Mouse (Mus musculus): ENCODE measurements around the gene Ubap2l.

The Ubap2l gene

DNA sequence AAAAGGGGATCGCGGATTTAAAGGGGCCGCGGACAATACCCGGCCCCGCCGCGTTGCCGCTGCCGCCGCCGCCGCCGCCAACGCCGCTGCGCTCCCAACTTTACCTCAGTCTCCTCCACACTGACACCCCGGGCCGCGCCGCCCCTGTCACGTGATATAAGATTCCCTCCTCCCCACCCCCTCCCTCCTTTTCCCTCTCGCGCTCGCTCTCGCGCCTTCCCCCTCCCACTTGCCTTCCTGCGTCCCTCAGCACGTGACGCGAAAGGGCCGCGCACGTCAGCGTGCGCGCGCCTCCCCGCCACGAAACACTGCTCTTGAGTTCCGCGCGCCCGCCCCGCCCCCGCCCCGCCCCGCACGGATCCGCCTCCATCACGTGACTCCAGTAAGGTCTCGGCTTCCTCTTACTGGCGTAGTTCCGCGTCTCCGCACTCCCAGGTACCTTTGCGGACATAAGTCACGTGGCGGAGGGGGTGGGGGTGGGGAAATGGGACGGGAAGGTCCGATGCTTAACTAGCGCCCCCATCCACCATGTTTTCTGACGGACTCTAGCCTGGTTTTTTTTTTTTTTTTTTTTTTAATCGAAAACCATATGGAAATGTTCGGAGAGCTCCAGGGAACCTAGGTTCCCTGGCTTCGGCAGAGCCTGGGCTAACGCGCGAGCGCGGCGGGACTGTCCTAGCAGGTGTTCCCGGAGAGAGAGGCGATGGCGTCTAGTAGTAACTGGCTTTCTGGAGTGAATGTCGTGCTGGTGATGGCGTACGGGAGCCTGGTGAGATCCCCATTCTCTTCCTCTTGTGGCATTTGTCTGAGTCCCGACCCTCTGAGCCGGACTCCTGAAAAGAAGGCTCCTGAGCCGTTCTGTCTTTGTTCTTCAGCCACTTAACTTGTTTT, at the start of gene Ubap2l:
Ubap2l (minus strand) TSS at position 278 of the 891 bp plus-strand sequence.
- peak; percentile 100 for DNase-seq (ENCODE audit: low spot score)

DNA sequence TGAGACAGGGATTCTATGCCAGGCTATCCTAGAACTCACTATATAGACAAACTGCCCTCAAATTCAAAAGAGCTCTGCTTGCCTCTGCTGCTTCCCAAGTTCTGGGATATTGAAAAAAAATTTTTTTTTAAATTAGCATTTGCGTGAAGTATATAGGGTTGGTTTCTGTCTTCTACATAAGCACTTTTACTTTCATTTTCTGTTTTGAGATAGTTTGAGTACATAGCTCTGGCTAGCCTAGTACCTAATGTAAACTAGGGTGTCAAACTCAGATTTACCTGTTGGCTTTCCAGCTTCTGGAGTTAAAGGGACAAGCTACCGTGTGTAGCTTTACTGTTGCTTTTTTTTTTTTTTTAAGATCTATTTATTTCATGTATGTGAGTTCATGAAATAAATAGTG, 49.2 kb upstream of the Ubap2l start:
- no peak for DNase-seq (ENCODE audit: low spot score)

DNA sequence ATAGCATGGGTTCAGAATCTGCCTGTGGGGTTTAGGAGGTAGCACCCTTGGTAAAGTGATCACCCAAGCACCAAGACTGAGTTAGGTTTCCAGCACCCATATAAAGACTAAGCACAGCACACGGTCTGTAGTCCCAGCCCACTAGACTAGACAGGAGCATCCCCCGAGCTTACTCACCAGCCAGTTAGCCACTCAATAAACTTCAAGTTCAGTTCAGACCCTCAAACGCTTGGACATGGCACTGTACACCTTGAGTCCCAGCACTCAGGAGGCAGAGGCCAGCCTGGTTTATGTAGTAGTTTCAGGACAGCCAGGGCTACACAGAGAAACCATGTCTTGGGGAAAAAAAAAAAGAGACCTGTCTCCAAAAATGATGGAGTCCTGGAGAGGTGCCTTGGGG, 48.6 kb upstream of the Ubap2l start:
- no peak for DNase-seq (ENCODE audit: low spot score)

DNA sequence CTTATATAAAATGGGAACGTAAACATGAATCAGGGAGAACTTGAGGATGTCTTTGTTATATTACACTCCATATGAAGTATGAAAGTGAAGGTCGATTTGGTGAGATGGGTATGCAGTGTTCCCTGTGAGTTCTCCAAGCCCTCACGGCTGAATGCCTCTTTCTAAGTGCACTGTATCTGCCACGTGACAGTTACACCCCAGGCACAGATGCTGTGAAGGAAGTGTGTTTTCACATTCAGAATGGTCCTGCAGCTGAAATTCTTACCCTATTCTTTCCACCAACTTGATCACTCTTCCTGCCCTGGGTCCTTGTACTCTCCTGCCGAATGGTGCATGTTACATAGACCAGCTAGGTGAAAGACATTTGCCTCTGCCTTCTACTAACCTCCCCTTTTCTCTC, 45.5 kb upstream of the Ubap2l start:
- DNase-seq (ENCODE audit: low spot score), result no peak

DNA sequence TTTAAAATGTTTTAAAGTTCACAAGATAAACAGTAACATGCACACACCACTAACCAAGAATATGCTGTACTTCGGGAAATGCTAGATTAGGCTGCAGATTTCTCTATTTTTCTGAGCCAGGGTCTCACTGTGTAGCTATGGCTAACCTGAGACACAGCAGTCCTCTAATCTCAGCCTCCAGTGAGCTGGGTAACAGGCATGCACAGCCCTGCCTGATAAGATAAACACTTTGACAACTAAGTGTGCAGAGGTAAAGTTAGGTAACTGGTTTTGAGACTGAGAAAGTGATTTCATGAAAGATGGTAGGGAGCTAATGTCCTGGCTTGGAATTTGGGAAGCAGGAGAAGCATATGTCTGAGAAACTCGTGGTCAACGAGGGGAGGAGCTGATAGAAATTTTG, 42.0 kb upstream of the Ubap2l start:
- DNase-seq (ENCODE audit: low spot score), result no peak

DNA sequence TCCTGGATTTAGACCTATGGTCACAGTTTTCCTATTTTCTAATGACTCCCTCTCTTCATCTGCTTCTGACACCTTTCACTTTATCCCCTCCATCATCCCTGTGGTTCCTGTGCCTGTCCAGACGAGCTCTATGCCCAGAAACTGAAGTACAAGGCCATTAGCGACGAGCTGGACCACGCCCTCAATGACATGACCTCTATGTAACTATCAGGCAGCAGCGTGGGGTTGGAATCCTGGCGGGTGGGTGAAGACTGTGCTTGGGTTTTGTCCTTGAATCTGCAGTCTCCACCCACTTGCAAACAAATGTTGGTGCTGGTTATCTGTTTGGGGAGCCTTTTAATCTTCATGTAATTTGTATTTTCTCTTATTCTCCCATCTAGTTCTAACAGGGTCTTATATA, 38.5 kb upstream of the Ubap2l start:
- no peak for DNase-seq (ENCODE audit: low spot score)

DNA sequence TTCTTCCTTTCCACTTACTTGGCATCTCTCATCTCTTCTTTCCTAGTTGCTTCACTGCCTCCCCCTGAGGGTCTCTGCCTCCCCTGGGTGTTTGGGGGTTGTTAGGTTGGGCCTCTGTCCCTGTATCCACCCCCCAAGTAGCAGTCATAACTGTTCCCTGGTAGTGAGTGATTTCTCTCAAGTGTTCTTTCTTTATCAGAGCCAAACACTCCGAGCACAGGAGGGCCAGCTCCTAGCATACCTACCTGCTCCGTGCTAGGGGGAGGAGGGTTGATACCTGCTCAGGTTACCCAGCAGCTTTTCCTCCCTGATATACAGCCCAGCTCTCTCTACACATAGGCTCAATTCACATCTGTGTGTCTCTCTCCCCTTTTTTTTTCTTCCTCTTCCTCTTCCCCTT, 36.2 kb upstream of the Ubap2l start:
- no peak for DNase-seq (ENCODE audit: low spot score)

DNA sequence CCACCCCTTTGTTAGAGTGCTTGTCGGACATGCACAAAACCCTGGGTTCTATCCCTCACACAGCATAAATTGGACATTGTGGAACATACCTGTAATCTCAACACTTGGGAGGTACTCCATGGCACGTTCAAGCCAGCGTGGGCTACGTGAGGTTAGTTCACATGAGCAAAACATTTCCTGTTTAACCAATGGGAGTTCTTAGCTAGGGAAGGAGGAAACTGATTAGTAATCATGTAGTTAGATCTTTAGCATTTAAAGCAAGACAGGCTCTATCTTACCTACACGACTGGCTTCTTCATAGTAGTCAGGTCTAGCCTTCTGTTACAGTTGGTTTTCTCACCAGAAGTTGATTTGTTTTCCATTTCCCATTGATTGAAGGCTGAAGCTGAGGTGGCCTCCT, 33.6 kb upstream of the Ubap2l start:
- DNase-seq (ENCODE audit: low spot score), result no peak

DNA sequence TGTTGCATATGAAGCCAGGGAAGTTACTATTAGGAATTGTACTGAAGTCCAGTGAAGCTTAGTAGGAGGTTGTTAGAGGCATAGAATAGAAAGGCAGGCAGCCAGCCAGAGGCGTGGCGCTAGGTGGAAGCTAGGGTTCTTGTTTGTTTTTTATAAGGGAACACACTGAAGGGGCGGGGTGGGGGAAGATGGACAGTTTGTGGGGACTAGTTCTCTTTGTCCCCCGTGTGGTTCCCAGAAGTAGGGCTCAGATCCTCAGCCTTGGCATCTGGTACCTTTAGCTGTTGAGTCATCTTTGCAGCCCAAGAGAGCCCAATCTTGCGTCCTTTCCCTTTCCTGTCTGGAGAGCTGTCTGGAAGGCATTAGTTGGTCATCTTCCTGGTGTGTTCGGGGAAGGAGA, 32.9 kb upstream of the Ubap2l start:
- DNase-seq (ENCODE audit: low spot score), result no peak

DNA sequence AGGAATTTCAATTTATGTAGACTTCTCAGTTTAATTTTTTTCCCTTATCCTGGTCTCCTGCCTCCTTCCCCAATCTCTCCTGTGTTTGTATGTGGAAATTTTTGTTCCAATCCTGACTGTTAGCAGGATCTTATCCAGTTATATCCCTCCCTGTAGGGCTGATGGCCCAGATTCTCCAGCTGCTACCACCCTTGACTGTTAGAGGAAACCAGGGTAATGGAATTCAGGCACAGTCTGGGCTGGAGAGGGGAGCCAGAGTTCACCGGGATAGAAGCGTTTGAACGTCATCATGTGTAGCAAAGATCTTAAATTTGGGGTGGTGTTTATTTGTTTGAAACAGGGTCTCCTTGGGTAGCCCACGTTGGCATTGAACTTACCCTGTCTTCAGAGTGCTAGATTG, 32.4 kb upstream of the Ubap2l start:
- peak; percentile 67 for DNase-seq (ENCODE audit: low spot score)

DNA sequence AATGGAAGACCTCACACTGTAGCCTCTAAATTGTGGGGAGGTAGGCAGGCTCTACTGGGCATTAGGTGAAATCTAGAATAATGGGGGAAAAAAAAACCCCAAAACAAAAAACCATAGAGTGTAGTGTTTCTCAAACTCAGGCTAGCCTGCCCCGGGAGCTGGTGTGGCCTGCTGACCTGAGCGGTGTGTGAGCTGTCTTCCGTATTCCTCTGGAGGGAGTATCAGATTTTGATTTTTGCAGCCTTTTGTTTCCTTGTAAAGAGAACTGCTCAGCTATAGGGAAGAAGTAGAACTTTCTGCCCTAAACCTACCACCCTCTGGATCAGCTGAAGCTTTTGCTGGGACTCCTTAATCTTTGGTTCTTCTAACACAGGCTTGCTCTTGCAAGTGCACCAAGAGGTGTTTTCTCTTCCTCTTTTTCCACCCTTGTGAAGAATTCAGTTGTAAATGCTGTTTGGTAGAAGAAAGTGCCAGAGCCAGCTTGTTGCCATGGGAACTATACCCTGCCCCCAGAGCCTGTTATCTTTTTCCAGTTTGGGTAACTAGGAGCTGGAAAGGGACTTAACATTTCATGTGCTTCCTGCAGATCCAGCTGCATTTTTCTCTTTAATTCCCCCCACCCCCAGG, 31.4 kb upstream of the Ubap2l start:
- no peak for DNase-seq (ENCODE audit: low spot score)

DNA sequence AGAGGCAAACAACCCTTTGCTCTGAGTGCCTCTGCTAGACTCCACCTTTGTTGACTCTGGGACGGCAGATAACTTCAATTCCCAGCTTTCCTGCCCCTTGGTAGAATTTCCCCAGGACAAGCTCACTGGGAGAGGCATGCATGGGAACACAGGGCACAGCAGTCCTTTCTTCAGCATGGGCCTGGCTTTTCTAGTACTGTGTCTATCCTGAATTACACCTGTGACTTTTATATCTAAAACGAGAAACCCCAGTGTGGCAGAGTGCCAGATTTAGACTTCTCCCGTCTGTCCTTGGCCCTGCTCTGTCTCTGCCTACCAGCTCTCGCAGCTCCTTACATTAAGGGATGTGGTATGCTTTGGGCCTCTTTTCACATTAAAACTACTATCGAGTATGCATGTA, 30.6 kb upstream of the Ubap2l start:
- DNase-seq (ENCODE audit: low spot score), result peak; percentile 30

DNA sequence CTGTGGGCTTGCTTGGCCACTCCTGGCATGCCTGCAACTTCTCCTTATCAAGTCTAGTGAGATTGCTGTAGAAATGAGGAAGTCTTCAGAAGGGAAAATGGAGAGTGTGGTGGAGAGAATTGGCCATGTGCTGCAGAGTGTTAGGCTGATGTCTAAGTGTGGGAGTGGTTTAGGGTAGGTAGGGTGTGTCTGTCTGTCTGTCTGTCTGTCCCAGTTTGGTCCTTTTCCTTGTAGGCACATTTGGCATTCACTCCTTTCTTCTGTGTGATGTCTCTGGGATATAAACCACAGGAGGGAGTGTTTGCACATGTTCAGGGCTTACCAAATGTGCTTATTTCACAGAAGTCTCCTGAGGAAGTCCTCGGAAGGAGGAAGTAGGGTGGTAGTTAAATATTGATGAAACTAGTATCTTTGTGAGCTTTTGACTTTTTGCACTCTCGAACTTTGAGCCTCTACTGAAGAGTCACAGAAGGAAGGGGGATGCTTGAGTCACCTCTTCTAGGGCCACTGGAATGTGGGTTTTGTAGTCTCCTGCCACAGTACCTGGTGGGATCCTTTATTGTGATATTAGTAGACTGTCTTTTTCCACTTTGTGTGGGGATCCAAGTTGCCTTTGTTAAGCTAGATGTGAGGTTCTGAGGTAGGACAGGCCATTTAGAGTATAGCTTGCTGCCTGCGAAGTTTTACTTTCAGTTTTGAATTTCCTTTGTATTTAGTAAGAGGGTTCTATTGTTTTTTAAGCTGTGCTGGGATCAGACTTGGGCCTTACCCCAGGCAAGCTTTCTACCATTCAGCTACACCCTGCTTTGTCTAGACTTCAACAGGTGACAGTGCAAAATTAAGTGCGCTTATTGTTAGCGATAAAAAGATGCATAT, 29.2 kb upstream of the Ubap2l start:
- DNase-seq (ENCODE audit: low spot score), result peak; percentile 47

DNA sequence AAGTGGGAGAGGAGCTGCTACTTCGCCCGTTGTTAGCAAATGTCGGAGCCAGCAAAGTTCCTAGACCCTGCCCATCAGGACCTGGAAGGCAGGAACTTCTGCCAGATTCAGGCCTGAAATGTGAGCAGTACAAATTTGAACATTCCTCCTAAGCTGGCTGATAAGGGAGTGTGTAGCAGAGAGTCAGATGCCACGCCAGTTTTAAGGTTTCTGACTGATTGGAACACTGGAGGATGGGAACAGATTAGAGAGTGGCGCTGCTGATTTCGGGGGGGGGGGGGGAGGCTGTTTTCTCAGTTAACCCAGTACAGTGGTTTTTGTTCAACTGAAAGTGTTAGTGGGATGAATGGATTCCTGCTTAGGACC, 28.1 kb upstream of the Ubap2l start:
- no peak for DNase-seq (ENCODE audit: low spot score)

DNA sequence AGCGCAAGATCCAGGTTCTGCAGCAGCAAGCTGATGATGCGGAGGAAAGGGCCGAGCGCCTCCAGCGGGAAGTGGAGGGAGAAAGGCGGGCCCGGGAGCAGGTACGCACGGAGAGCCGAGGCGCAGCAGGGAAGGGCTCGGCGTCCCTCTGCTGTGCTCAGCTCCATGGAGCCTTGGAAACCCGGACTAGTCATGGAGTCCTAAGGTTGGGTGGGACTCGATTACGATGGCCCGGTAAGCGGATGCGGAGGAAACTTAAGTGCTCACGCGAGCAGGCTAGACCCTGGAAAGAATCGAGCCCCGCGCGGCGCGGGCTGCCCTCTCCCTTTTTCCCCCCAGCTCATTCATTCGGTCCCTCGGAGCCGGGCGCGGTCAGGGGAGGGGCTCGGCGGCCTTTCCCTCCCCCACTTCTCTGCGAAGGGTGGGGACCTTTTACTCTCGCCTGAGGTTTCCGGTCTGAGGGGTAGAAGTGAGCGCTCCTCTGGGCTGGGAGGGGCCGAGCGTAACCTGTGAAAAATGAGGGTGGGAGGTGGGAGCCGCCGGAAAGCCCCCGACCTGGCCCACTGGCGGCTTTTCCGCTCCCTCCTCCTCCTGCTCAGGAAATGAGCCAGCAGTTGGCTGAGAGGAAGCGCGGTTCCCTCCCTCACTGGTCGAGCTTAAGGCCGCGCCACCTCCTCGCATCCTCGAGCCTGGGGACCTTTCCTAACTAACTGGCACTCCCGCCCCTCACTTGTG, 27.5 kb upstream of the Ubap2l start:
- DNase-seq (ENCODE audit: low spot score), result peak; percentile 65

DNA sequence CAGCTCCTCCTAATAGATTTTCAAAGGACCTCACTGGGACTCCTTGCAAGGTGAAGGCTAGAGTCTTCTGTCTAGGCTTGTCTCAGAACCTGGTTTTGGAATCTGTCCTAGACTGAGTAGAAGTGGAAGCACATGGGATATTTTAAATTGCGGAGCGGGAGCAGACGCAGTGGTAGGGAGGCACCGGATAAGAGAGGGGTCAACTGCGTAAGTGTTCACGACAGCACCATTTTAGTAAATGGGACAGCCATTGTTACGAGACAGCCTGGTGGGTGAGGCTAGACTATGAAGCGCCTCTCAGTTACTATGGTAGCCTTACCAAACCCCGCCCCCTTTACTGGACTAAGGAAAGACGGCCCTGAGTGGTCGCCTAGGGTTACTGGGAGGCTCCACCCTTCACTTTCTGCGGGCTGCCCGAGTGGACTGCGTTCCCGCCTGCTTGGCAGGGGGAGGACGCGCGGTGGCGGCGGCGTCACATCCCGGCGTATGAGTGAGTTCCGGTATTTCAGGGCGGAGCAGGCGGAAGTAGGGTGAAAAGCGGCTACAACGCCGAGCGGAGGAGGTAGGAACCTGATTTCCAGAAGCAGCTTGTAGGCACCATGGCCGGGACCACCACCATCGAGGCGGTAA, 26.8 kb upstream of the Ubap2l start:
- peak; percentile 96 for DNase-seq (ENCODE audit: low spot score)

DNA sequence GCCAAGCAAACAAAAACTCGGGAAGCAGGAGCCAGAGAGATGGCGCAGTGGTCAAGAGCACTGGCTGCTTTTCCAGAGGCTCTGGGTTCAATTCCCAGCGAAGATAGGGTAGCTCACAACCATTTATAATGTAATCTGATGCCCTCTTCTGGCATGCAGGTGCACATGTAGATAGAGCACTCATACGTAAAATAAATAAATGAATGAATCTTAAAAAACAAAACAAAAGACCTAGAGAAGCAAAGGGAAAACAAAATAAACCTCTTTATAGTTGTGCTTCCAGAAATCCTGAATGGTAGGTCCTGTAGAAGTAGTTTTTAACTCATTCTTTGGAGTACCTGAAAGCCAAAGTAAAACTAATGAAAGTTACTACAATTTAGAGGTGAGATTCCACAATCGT, 25.8 kb upstream of the Ubap2l start:
- DNase-seq (ENCODE audit: low spot score), result no peak

DNA sequence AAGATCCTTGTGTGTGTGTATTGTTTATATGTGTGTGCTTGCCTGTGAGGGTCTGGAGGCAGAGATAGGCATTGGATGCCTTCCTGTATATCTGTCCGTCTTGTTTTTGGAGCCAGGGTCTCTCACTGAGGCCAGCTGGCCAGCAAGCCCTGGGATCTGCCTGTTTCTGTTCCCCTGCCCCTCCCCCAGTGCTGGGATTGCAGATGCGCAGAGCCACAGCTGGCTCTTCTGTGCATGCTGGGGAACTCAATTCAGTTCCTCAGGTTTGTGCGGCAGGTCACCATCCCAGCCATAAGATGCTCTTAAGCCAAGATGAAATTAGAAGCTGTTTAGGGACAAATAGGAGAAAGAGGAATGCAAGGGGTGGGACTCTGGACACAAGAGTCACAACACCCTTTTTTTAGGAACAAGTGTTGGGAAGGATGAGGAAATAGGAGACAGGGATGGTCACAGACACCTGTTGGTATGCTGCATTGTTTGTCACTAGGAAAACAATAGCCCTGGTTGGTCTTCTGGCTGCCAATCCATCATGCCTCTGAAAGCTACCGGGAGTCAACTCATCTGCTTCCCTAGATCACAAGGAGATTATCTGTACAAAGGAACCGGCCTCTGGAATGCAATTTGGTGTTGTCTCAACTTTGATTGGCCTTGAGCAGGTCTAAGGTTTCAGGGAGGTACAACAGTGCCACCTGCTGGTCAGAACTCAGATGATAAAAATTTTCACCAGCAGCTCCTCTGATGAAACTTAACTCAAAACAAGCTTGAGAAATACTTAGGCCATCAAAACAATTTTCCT, 24.7 kb upstream of the Ubap2l start:
- DNase-seq (ENCODE audit: low spot score), result peak; percentile 92

DNA sequence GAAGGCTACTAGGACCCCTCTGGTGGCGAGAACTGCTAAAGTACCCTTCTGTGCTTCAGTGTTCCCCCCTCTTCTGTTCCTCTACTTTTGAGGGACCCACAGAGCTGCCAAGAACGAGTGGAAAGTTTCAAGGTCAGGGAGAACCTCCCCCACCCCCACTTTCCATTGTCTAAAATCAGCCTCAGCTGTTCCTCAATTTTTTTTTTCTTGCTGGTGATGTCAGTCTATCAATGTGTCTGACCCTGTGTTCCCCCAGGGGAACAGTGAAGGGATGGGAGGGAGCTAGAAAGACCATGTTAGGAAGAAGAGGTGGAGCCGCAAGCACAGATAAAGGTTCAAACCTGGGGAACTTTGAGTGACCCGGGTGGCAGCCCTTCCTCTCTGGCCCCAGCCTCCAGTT, 19.9 kb upstream of the Ubap2l start, which contains the start of gene Tpm3:
Tpm3 (plus strand) TSS at position 356 of the 400 bp plus-strand sequence.
- DNase-seq (ENCODE audit: low spot score), result no peak

DNA sequence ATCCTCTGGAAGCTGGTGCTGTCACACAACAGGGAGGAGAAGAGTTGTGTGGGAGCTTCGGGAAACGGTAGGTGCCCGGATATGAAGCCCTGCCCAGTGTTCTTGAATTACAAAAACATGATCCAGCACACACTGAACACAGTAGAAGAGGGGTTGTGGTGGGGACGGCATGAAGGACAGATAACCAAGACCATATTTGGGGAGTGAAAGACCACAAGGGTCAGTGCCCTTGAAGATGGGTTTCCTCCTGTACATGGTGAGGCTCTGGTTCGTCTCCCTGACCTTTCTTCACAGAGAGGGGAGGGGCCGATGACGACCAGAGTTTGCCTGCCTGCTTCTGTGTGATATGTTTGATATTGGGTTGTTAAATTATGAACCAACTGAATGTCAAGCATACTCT, 17.3 kb upstream of the Ubap2l start:
- no peak for DNase-seq (ENCODE audit: low spot score)

DNA sequence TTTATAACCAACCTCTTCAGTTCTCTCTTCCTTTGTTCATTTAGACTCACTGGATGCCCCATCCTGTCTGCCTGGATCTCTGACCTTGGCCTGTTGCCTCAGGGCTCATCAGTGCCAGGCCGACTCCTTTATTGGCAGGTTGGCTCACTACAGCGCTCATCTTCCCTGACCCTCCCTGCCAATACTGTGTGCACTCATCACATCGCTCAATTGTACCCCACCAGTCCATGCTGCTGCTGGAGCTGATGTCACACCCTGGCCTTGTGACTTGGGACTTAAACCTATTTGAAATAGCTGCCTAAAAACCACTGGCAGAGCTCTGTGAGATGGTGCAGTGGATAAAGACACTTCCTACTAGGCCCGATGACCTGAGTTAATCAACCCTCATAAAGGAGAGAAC, 15.4 kb upstream of the Ubap2l start:
- DNase-seq (ENCODE audit: low spot score), result no peak

Measured in adipocyte (in vitro differentiated cells).